Mouse (Mus musculus) forebrain, embryonic 13.5 days (tissue): Measurements from ENCODE around the gene Pole4. TPM values are rescaled to one million over a fixed set of nuclear protein-coding genes. Genes with fewer than 3 reads are reported as not detected.
"Not testable (repeated sequence)": the region's sequence is repeated elsewhere in the genome, so short reads cannot be mapped to it uniquely, and the experiment has no call there.

ENCODE experiments used
- ATAC-seq: fragments of 200-750 bp; cut with Nextera tagmentation; 2 replicates; pipeline ENCODE4 v1.8.0; 2017
- H3K27ac ChIP-seq: fragments of 300-500 bp; sonication (generic); 2 replicates; pipeline ENCODE4 v1.5.1; 2015; ENCODE audit warnings: inconsistent platforms, mild to moderate bottlenecking, moderate library complexity
- H3K27me3 ChIP-seq: fragments of 300-500 bp; sonication (generic); 2 replicates; pipeline ENCODE4 v1.6.1; 2015; ENCODE audit warnings: mild to moderate bottlenecking, inconsistent platforms
- H3K36me3 ChIP-seq: fragments of 300-500 bp; sonication (generic); 2 replicates; pipeline ENCODE4 v1.6.1; 2015; ENCODE audit warnings: mild to moderate bottlenecking, inconsistent platforms; ENCODE audit not compliant: poor library complexity, severe bottlenecking
- H3K4me1 ChIP-seq: fragments of 300-500 bp; sonication (generic); 2 replicates; pipeline ENCODE4 v1.6.1; 2015; ENCODE audit warnings: inconsistent platforms
- H3K4me2 ChIP-seq: fragments of 300-500 bp; sonication (generic); 2 replicates; pipeline ENCODE4 v1.6.1; 2015; ENCODE audit warnings: inconsistent platforms, mild to moderate bottlenecking, moderate library complexity
- H3K4me3 ChIP-seq: fragments of 300-500 bp; sonication (generic); 2 replicates; pipeline ENCODE4 v1.5.1; 2015; ENCODE audit warnings: mild to moderate bottlenecking, inconsistent platforms
- H3K9ac ChIP-seq: fragments of 300-500 bp; sonication (generic); 2 replicates; pipeline ENCODE4 v1.6.1; 2015; ENCODE audit warnings: mild to moderate bottlenecking, inconsistent platforms
- H3K9me3 ChIP-seq: fragments of 300-500 bp; sonication (generic); replicated peaks from 2 replicates; pipeline ENCODE4 v1.6.1; 2016; ENCODE audit warnings: inconsistent platforms
- WGBS: fragments of 180-500 bp; shearing (Covaris S2); methylation state at CpG from one replicate; pipeline ENCODE4 v1.1.7; 2015; 5-methylcytosine and 5-hydroxymethylcytosine counted together
- polyA plus RNA-seq: library from polyadenylated mRNA; unstranded; fragments of >200 nt; fragmentation: Nextera tagmentation; extraction: Ambion mirVana; gene quantifications from 2 replicates; pipeline ENCODE4 v1.2.1, GENCODE M21; 2015

The Pole4 gene
- polyA plus RNA-seq, 1 experiment from 2014 or later: 95.0 TPM

- Histone ChIP-seq H3K9ac (no peak overlapping the region), H3K27ac (no peak overlapping the region), H3K36me3 (no peaks in the 10 kb centered on the region), H3K9me3 (no peaks in the 10 kb centered on the region), H3K4me3 (no peak overlapping the region), H3K4me1 (no peaks in the 10 kb centered on the region), H3K27me3 (no peaks in the 10 kb centered on the region), H3K4me2 (no peak overlapping the region)
- ATAC-seq: no peak
Measured at GRCm38 (mm10) chr6:82666480-82666879, 38.7 kb downstream of the Pole4 start.

- H3K4me3 ChIP-seq: peak overlapping the region; percentile 70
- 38% methylated on average over 11 of the region's 11 CpGs for WGBS
- ATAC-seq: no peak
Measured at GRCm38 (mm10) chr6:82653169-82653525, 52.0 kb downstream of the Pole4 start.

GRCm38 (mm10) chr6:82652521-82653168 is 52.5 kb downstream of the Pole4 start:
- under 1% methylated on average over 66 of the region's 67 CpGs for WGBS
- H3K4me1 ChIP-seq: peaks cover 15% of the 10 kb centered on the region; the same call in 1 of the 2 replicates
- peak overlapping the region; percentile 84 for H3K9ac ChIP-seq
- H3K4me3 ChIP-seq: peak overlapping the region; percentile 70
- H3K4me2 ChIP-seq: peak overlapping the region; percentile 65
- H3K27me3 ChIP-seq: no peaks in the 10 kb centered on the region
- peak overlapping the region; percentile 90 for H3K27ac ChIP-seq
- H3K36me3 ChIP-seq: peaks cover 9% of the 10 kb centered on the region
- no peaks in the 10 kb centered on the region for H3K9me3 ChIP-seq
- ATAC-seq: peak; percentile 98

More at GRCm38 (mm10) chr6:82653169-82653525, 52.0 kb downstream of the Pole4 start:
- H3K4me2 ChIP-seq: peak overlapping the region; percentile 65
- peaks cover 4% of the 10 kb centered on the region for H3K36me3 ChIP-seq
- H3K27ac ChIP-seq: peak overlapping the region; percentile 90; the same call in 1 of the 2 replicates
- peak overlapping the region; percentile 84 for H3K9ac ChIP-seq
- H3K27me3 ChIP-seq: no peaks in the 10 kb centered on the region
- H3K4me1 ChIP-seq: peaks cover 10% of the 10 kb centered on the region; the same call in 1 of the 2 replicates
- H3K9me3 ChIP-seq: no peaks in the 10 kb centered on the region

- no peak overlapping the region for H3K4me2 ChIP-seq
- ATAC-seq: no peak
- 78% methylated on average over 2 of the region's 2 CpGs for WGBS
Measured at GRCm38 (mm10) chr6:82649096-82649495, 56.1 kb downstream of the Pole4 start.

GRCm38 (mm10) chr6:82647940-82648655 is 57.1 kb downstream of the Pole4 start:
- no peaks in the 10 kb centered on the region for H3K27me3 ChIP-seq
- no peak overlapping the region for H3K4me2 ChIP-seq
- no peak for ATAC-seq
- H3K9me3 ChIP-seq: no peaks in the 10 kb centered on the region
- H3K4me1 ChIP-seq: peaks cover 16% of the 10 kb centered on the region; the same call in 1 of the 2 replicates
- peaks cover 17% of the 10 kb centered on the region for H3K36me3 ChIP-seq
- WGBS: 68% methylated on average over 1 of the region's 1 CpGs
- H3K27ac ChIP-seq: no peak overlapping the region
- no peak overlapping the region for H3K9ac ChIP-seq
- H3K4me3 ChIP-seq: no peak overlapping the region

More at GRCm38 (mm10) chr6:82649096-82649495, 56.1 kb downstream of the Pole4 start:
- Histone ChIP-seq H3K27me3 (no peaks in the 10 kb centered on the region), H3K4me3 (no peak overlapping the region), H3K4me1 (peaks cover 16% of the 10 kb centered on the region; the same call in 1 of the 2 replicates), H3K9me3 (no peaks in the 10 kb centered on the region), H3K27ac (no peak overlapping the region), H3K36me3 (peaks cover 17% of the 10 kb centered on the region), H3K9ac (no peak overlapping the region)

GRCm38 (mm10) chr6:82647001-82647400 is 58.2 kb downstream of the Pole4 start:
- Histone ChIP-seq H3K9ac (no peak overlapping the region), H3K4me2 (no peak overlapping the region), H3K36me3 (peaks cover 17% of the 10 kb centered on the region), H3K27ac (no peak overlapping the region), H3K4me1 (peaks cover 16% of the 10 kb centered on the region; the same call in 1 of the 2 replicates), H3K4me3 (no peak overlapping the region), H3K9me3 (no peaks in the 10 kb centered on the region), H3K27me3 (no peaks in the 10 kb centered on the region)
- 89% methylated on average over 1 of the region's 1 CpGs for WGBS
- ATAC-seq: no peak

GRCm38 (mm10) chr6:82640046-82640445 is 65.1 kb downstream of the Pole4 start:
- Histone ChIP-seq H3K36me3 (no peaks in the 10 kb centered on the region), H3K4me3 (no peak overlapping the region), H3K27me3 (no peaks in the 10 kb centered on the region), H3K27ac (no peak overlapping the region), H3K9me3 (no peaks in the 10 kb centered on the region), H3K4me2 (no peak overlapping the region), H3K4me1 (no peaks in the 10 kb centered on the region), H3K9ac (no peak overlapping the region)
- no peak for ATAC-seq
- WGBS: 80% methylated on average over 4 of the region's 4 CpGs

GRCm38 (mm10) chr6:82625331-82625730 is 79.8 kb downstream of the Pole4 start:
- not testable (repeated sequence) for ATAC-seq, H3K36me3 ChIP-seq, H3K4me2 ChIP-seq, H3K9me3 ChIP-seq, H3K4me3 ChIP-seq, H3K9ac ChIP-seq, H3K4me1 ChIP-seq, H3K27me3 ChIP-seq, H3K27ac ChIP-seq
- WGBS: 95% methylated on average over 7 of the region's 8 CpGs

- no peaks in the 10 kb centered on the region for H3K36me3 ChIP-seq
- H3K9ac ChIP-seq: no peak overlapping the region
- H3K27me3 ChIP-seq: no peaks in the 10 kb centered on the region
- ATAC-seq: no peak
- no peak overlapping the region for H3K4me2 ChIP-seq
- no peaks in the 10 kb centered on the region; the same call in none of the 2 replicates for H3K9me3 ChIP-seq
- peaks cover 7% of the 10 kb centered on the region; the same call in 1 of the 2 replicates for H3K4me1 ChIP-seq
- H3K27ac ChIP-seq: no peak overlapping the region
- WGBS: 24% methylated on average over 4 of the region's 4 CpGs
- H3K4me3 ChIP-seq: no peak overlapping the region
Measured at GRCm38 (mm10) chr6:82613201-82613600, 92.0 kb downstream of the Pole4 start.

- peak; percentile 62; the same call in 1 of the 2 replicates for ATAC-seq
- H3K27me3 ChIP-seq: no peaks in the 10 kb centered on the region
- no peak overlapping the region for H3K9ac ChIP-seq
- no peaks in the 10 kb centered on the region; the same call in 1 of the 2 replicates for H3K9me3 ChIP-seq
- no peak overlapping the region for H3K27ac ChIP-seq
- no peak overlapping the region for H3K4me3 ChIP-seq
- H3K36me3 ChIP-seq: no peaks in the 10 kb centered on the region
- H3K4me2 ChIP-seq: no peak overlapping the region
- peaks cover 7% of the 10 kb centered on the region; the same call in 1 of the 2 replicates for H3K4me1 ChIP-seq
- 81% methylated on average over 9 of the region's 9 CpGs for WGBS
Measured at GRCm38 (mm10) chr6:82611049-82611448, 94.1 kb downstream of the Pole4 start.

GRCm38 (mm10) chr6:82609339-82609926 is 95.7 kb downstream of the Pole4 start:
- no peak overlapping the region for H3K9ac ChIP-seq
- no peaks in the 10 kb centered on the region; the same call in 1 of the 2 replicates for H3K9me3 ChIP-seq
- H3K4me1 ChIP-seq: peaks cover 13% of the 10 kb centered on the region
- no peaks in the 10 kb centered on the region for H3K27me3 ChIP-seq
- H3K4me3 ChIP-seq: no peak overlapping the region
- no peak overlapping the region for H3K27ac ChIP-seq
- H3K4me2 ChIP-seq: no peak overlapping the region
- H3K36me3 ChIP-seq: no peaks in the 10 kb centered on the region
- peak; percentile 86 for ATAC-seq
- 34% methylated on average over 7 of the region's 7 CpGs for WGBS

GRCm38 (mm10) chr6:82608756-82609155 is 96.4 kb downstream of the Pole4 start:
- H3K4me3 ChIP-seq: no peak overlapping the region
- H3K9ac ChIP-seq: no peak overlapping the region
- no peaks in the 10 kb centered on the region for H3K36me3 ChIP-seq
- H3K4me2 ChIP-seq: no peak overlapping the region
- no peaks in the 10 kb centered on the region for H3K27me3 ChIP-seq
- WGBS: 83% methylated on average over 4 of the region's 4 CpGs
- ATAC-seq: no peak
- H3K9me3 ChIP-seq: no peaks in the 10 kb centered on the region
- peaks cover 18% of the 10 kb centered on the region for H3K4me1 ChIP-seq
- no peak overlapping the region for H3K27ac ChIP-seq
